Mouse (Mus musculus): ENCODE measurements around the gene Stard7. TPM values are rescaled to one million over a fixed set of nuclear protein-coding genes. Genes with fewer than 3 reads are reported as not detected.

The Stard7 gene
- polyA plus RNA-seq, 1 experiment from 2014 or later, result 89.2 TPM

- Histone ChIP-seq H3K27ac (replicated peaks) (no peak overlapping the region), H3K4me3 (no peak overlapping the region), H3K9me3 (no peaks in the 10 kb centered on the region), H3K27me3 (0 out of 2 replicates have a peak, but pooled peaks cover 3% of the 10 kb centered on the region), H3K9ac (replicated peaks) (no peak overlapping the region), H3K36me3 (no peaks in the 10 kb centered on the region), H3K4me2 (replicated peaks) (no peak overlapping the region), H3K4me1 (no peaks in the 10 kb centered on the region)
- WGBS, result 68% methylated on average over 1 of the region's 1 CpGs
- no peak for ATAC-seq (ENCODE audit: low FRiP score, low read depth)
Observed at GRCm38 (mm10) chr2:127346334-127346733, 76.3 kb downstream of the Stard7 start.

GRCm38 (mm10) chr2:127347147-127347985 lies 77.3 kb downstream of the Stard7 start:
- no peaks in the 10 kb centered on the region for H3K9me3 ChIP-seq
- 0 out of 2 replicates have a peak, but pooled peaks cover 3% of the 10 kb centered on the region for H3K27me3 ChIP-seq
- no peak overlapping the region for H3K4me2 ChIP-seq (replicated peaks)
- no peak overlapping the region for H3K9ac ChIP-seq (replicated peaks)
- no peaks in the 10 kb centered on the region for H3K36me3 ChIP-seq
- H3K27ac ChIP-seq (replicated peaks), result no peak overlapping the region
- H3K4me1 ChIP-seq, result no peaks in the 10 kb centered on the region
- no peak overlapping the region for H3K4me3 ChIP-seq
- ATAC-seq (ENCODE audit: low FRiP score, low read depth), result no peak
- WGBS, result 78% methylated on average over 13 of the region's 13 CpGs

Other genes starting within 250 kb of the Stard7 start
- 22.8 and 28.1 TPM in 2 replicates for gene Blvra, start 199.6 kb upstream of the Stard7 start, polyA plus RNA-seq (2016; fragmentation: Nextera tagmentation; extraction: Ambion mirVana)
- 78.7 and 81.8 TPM in 2 replicates for gene Ncaph, start 136.3 kb upstream of the Stard7 start, polyA plus RNA-seq (2016; fragmentation: Nextera tagmentation; extraction: Ambion mirVana)
- gene Itpripl1, start 126.8 kb upstream of the Stard7 start, polyA plus RNA-seq (2016; fragmentation: Nextera tagmentation; extraction: Ambion mirVana), result 11.3 and 11.8 TPM in 2 replicates
- 2.6 TPM in 2 replicates for gene 1810024B03Rik, start 61.9 kb upstream of the Stard7 start, polyA plus RNA-seq (2016; fragmentation: Nextera tagmentation; extraction: Ambion mirVana)
- gene Snrnp200, start 61.8 kb upstream of the Stard7 start, polyA plus RNA-seq (2016; fragmentation: Nextera tagmentation; extraction: Ambion mirVana), result 94.6 and 99.6 TPM in 2 replicates
- 53.7 and 59.2 TPM in 2 replicates for gene Ciao1, start 22.4 kb upstream of the Stard7 start, polyA plus RNA-seq (2016; fragmentation: Nextera tagmentation; extraction: Ambion mirVana)
- gene Tmem127, start 22.3 kb upstream of the Stard7 start, polyA plus RNA-seq (2016; fragmentation: Nextera tagmentation; extraction: Ambion mirVana), result 36.4 and 39.3 TPM in 2 replicates
- gene Dusp2, start 65.9 kb downstream of the Stard7 start, polyA plus RNA-seq (2016; fragmentation: Nextera tagmentation; extraction: Ambion mirVana), result 4.4 and 7.1 TPM in 2 replicates
- not detected in 2 replicates for gene Astl, start 68.4 kb downstream of the Stard7 start, polyA plus RNA-seq (2016; fragmentation: Nextera tagmentation; extraction: Ambion mirVana)
- 1.7 and 2.1 TPM in 2 replicates for gene Adra2b, start 93.0 kb downstream of the Stard7 start, polyA plus RNA-seq (2016; fragmentation: Nextera tagmentation; extraction: Ambion mirVana)
- 0.20 TPM in 1 of 2 replicates, not detected in the other for gene Gpat2, start 155.0 kb downstream of the Stard7 start, polyA plus RNA-seq (2016; fragmentation: Nextera tagmentation; extraction: Ambion mirVana)
- gene Fahd2a, start 174.3 kb downstream of the Stard7 start, polyA plus RNA-seq (2016; fragmentation: Nextera tagmentation; extraction: Ambion mirVana), result 25.0 and 29.6 TPM in 2 replicates